Mouse (Mus musculus) left cerebral cortex, postnatal 10 days (tissue): ENCODE data around the gene Ppm1e. TPM values are rescaled to one million over a fixed set of nuclear protein-coding genes. Genes with fewer than 3 reads are reported as not detected.
"Not testable (repeated sequence)": the region's sequence is repeated elsewhere in the genome, so short reads cannot be mapped to it uniquely, and the experiment has no call there.

Experiments used
- DNase-seq, 2 experiments: peaks; one replicate each; pipeline ENCODE4 v3.0.0; 2021 to 2022; ENCODE audit warnings: low spot score in 2 of 2, mixed read lengths in 1 of 2; ENCODE audit errors: extremely low spot score in 1 of 2
- intact Hi-C: fragments of 180-260 bp; cut with DNase I; formaldehyde crosslinking; loops from one replicate; pipeline ENCODE4 v1.15.1; 2025
- total RNA-seq, 2 experiments: library from RNA; stranded (reverse); gene quantifications; 2 replicates each; pipeline ENCODE4 v1.2.3; 2021

Gene Ppm1e
- total RNA-seq, 2 experiments from 2014 or later, result 173 to 181 TPM

- no peak for DNase-seq
- intact Hi-C loops, result no loop called here
These were observed 92.6 kb downstream of the Ppm1e start for GRCm38 (mm10) chr11:87266246-87266645.

GRCm38 (mm10) chr11:87263946-87264345 is 94.9 kb downstream of the Ppm1e start:
- no peak for DNase-seq
- intact Hi-C loops, result no loop called here

- DNase-seq, intact Hi-C loops: not testable (repeated sequence)
These were observed 97.1 kb downstream of the Ppm1e start for GRCm38 (mm10) chr11:87261705-87262104.

GRCm38 (mm10) chr11:87259792-87260191 is 99.0 kb downstream of the Ppm1e start:
- DNase-seq, result no peak
- intact Hi-C loops, result no loop called here

GRCm38 (mm10) chr11:87257282-87257681 is 101.5 kb downstream of the Ppm1e start:
- DNase-seq, result no peak
- intact Hi-C loops, result no loop called here

GRCm38 (mm10) chr11:87254149-87254548 is 104.7 kb downstream of the Ppm1e start:
- intact Hi-C loops, result no loop called here
- DNase-seq, result no peak

- intact Hi-C loops, result no loop called here
- DNase-seq, result no peak
These were observed 105.5 kb downstream of the Ppm1e start for GRCm38 (mm10) chr11:87253294-87253693.

GRCm38 (mm10) chr11:87250132-87250531 is 108.7 kb downstream of the Ppm1e start:
- intact Hi-C loops, result no loop called here

GRCm38 (mm10) chr11:87247494-87247866 is 111.3 kb downstream of the Ppm1e start:
- intact Hi-C loops, result no loop called here
- DNase-seq, result no peak

More at GRCm38 (mm10) chr11:87250132-87250531, 108.7 kb downstream of the Ppm1e start:
- no peak for DNase-seq

- intact Hi-C loops, result no loop called here
- no peak for DNase-seq
These were observed 111.9 kb downstream of the Ppm1e start for GRCm38 (mm10) chr11:87246724-87247493.

GRCm38 (mm10) chr11:87246107-87246651 is 112.6 kb downstream of the Ppm1e start:
- intact Hi-C loops, result no loop called here

GRCm38 (mm10) chr11:87245171-87245840 is 113.5 kb downstream of the Ppm1e start:
- intact Hi-C loops, result no loop called here
- DNase-seq, result no peak

More at GRCm38 (mm10) chr11:87246107-87246651, 112.6 kb downstream of the Ppm1e start:
- DNase-seq, result no peak

GRCm38 (mm10) chr11:87241256-87241655 is 117.6 kb downstream of the Ppm1e start:
- DNase-seq, result no peak
- intact Hi-C loops, result no loop called here

GRCm38 (mm10) chr11:87240833-87241215 is 118.0 kb downstream of the Ppm1e start:
- intact Hi-C loops, result no loop called here
- DNase-seq, result no peak

- intact Hi-C loops, result no loop called here
- no peak for DNase-seq
These were observed 118.5 kb downstream of the Ppm1e start for GRCm38 (mm10) chr11:87240141-87240832.

- intact Hi-C loops, result no loop called here
- no peak for DNase-seq
These were observed 119.8 kb downstream of the Ppm1e start for GRCm38 (mm10) chr11:87238891-87239530.

- intact Hi-C loops, result no loop called here
- DNase-seq, result no peak
These were observed 123.3 kb downstream of the Ppm1e start for GRCm38 (mm10) chr11:87235486-87235872.

- intact Hi-C loops, result no loop called here
- no peak for DNase-seq
These were observed 123.9 kb downstream of the Ppm1e start for GRCm38 (mm10) chr11:87234743-87235485.
